Mouse (Mus musculus): ENCODE data around the gene Dlgap4. TPM values are rescaled to one million over a fixed set of nuclear protein-coding genes. Genes with fewer than 3 reads are reported as not detected.
A peak's percentile ranks its signal among the peaks of the same experiment; 100 is the strongest.

Dlgap4 gene
- total and polyA plus RNA-seq, 3 experiments = 10.4 to 39.6 TPM; not detected in 1

GRCm38 (mm10) chr2:156720675-156721553 is 107.4 kb downstream of the Dlgap4 start:
- H3K4me3 ChIP-seq (ENCODE audit: control insufficient read depth in 1 of 2, insufficient read depth in 1 of 2, low read depth in 2 of 2, low read length in 2 of 2) = peak overlapping the region; percentile 94 to 98
- peaks cover 9% of the 10 kb centered on the region for H3K79me2 ChIP-seq (ENCODE audit: control insufficient read depth, insufficient read depth, low read length, poor library complexity)
- peak overlapping the region; percentile 69 for H3K27ac ChIP-seq (ENCODE audit: control insufficient read depth, low read depth, low read length)
- peaks cover 6 to 22% of the 10 kb centered on the region in 2 experiments for H3K4me1 ChIP-seq (ENCODE audit: control insufficient read depth in 1 of 2, insufficient read depth in 2 of 2, low read length in 2 of 2)
- peak overlapping the region; percentile 96 for H3K9ac ChIP-seq (ENCODE audit: control insufficient read depth, low read depth, low read length, poor library complexity, severe bottlenecking)
- no peaks in the 10 kb centered on the region for H3K27me3 ChIP-seq (ENCODE audit: control insufficient read depth in 1 of 2, insufficient read depth in 2 of 2, low read length in 2 of 2)
- DNase-seq (ENCODE audit: low read depth, low spot score) = peak; percentile 94
- no peaks in the 10 kb centered on the region for H3K9me3 ChIP-seq (replicated peaks; ENCODE audit: insufficient read depth, low read length)
- H3K36me3 ChIP-seq (ENCODE audit: control insufficient read depth in 1 of 2, insufficient read depth in 2 of 2, low read length in 2 of 2) = peaks cover 0 to 8% of the 10 kb centered on the region in 2 experiments; a peak in 2 of 4 replicates
- TF ChIP-seq USF2 (IDR thresholded peaks at IDR 0.05; ENCODE audit: borderline replicate concordance in 1 of 2, insufficient read depth in 1 of 2, low read depth in 1 of 2, low read length in 2 of 2) (no peak), E2F4 (IDR thresholded peaks at IDR 0.05; ENCODE audit: borderline replicate concordance, low read depth, low read length) (peak; percentile 43; the same call in 1 of the 2 replicates), POLR2AphosphoS5 (IDR thresholded peaks at IDR 0.05; ENCODE audit: borderline replicate concordance, low read depth, low read length) (no peak; the same call in 1 of the 2 replicates), JUND (IDR thresholded peaks at IDR 0.05; ENCODE audit: low read depth, low read length) (no peak), NELFE (IDR thresholded peaks at IDR 0.05; ENCODE audit: low read depth, low read length) (peak; percentile 72), MYB (IDR thresholded peaks at IDR 0.05; ENCODE audit: low read depth, low read length) (no peak), ELF1 (IDR thresholded peaks at IDR 0.05; ENCODE audit: low read depth, low read length) (no peak), CHD1 (IDR thresholded peaks at IDR 0.05; ENCODE audit: low read depth, low read length) (no peak), MXI1 (IDR thresholded peaks at IDR 0.05; ENCODE audit: low read depth, low read length) (peak; percentile 83), MEF2A (IDR thresholded peaks at IDR 0.05; ENCODE audit: extremely low read depth, insufficient replicate concordance, low read depth, low read length, poor library complexity, severe bottlenecking) (no peak), BHLHE40 (IDR thresholded peaks at IDR 0.05; ENCODE audit: borderline replicate concordance, low read depth, low read length) (no peak), EP300 (IDR thresholded peaks at IDR 0.05; ENCODE audit: low read depth in 1 of 2, low read length in 2 of 2) (no peak), ZMIZ1 (IDR thresholded peaks at IDR 0.05; ENCODE audit: low read depth, low read length) (peak; percentile 31; the same call in 1 of the 2 replicates), ZNF384 (IDR thresholded peaks at IDR 0.05; ENCODE audit: low read depth, low read length) (no peak), MAX (IDR thresholded peaks at IDR 0.05; ENCODE audit: low read length) (peak; percentile 59; the same call in 1 of the 2 replicates), MAZ (IDR thresholded peaks at IDR 0.05; ENCODE audit: low read depth, low read length) (0 out of 2 replicates have a peak, but pooled peaks have one; percentile 50), TBP (IDR thresholded peaks at IDR 0.05; ENCODE audit: low read depth, low read length) (no peak), CHD2 (IDR thresholded peaks at IDR 0.05; ENCODE audit: low read length) (no peak), RCOR1 (IDR thresholded peaks at IDR 0.05; ENCODE audit: low read depth, low read length) (no peak), CTCF (IDR thresholded peaks at IDR 0.05 in 2 of 3, conservative IDR thresholded peaks at IDR 0.05 in 1 of 3; ENCODE audit: control insufficient read depth in 1 of 3, insufficient read depth in 1 of 3, low read depth in 2 of 3, low read length in 3 of 3, poor library complexity in 1 of 3, severe bottlenecking in 1 of 3) (peak in 2 of 3 experiments; percentile 73 to 84; a peak in 5 of 6 replicates), GATA1 (IDR thresholded peaks at IDR 0.05; ENCODE audit: low read depth, low read length) (no peak), MAFK (IDR thresholded peaks at IDR 0.05; ENCODE audit: borderline replicate concordance, low read depth, low read length) (no peak), POLR2AphosphoS2 (IDR thresholded peaks at IDR 0.05; ENCODE audit: low read length) (peak; percentile 66; the same call in 1 of the 2 replicates), NRF1 (IDR thresholded peaks at IDR 0.05; ENCODE audit: insufficient read depth, low read depth, low read length, poor library complexity, severe bottlenecking) (peak; percentile 91), MYC (IDR thresholded peaks at IDR 0.05; ENCODE audit: low read depth, low read length) (peak; percentile 41; the same call in 1 of the 2 replicates), ETS1 (IDR thresholded peaks at IDR 0.05; ENCODE audit: low read depth, low read length) (no peak), TAL1 (IDR thresholded peaks at IDR 0.05; ENCODE audit: low read length) (no peak), SIN3A (IDR thresholded peaks at IDR 0.05; ENCODE audit: low read length) (peak; percentile 89), POLR2A (IDR thresholded peaks at IDR 0.05; ENCODE audit: control insufficient read depth in 1 of 2, insufficient read depth in 1 of 2, low read depth in 1 of 2, low read length in 2 of 2, poor library complexity in 1 of 2) (peak; percentile 72 to 89), HCFC1 (IDR thresholded peaks at IDR 0.05; ENCODE audit: low read depth, low read length) (peak; percentile 39; the same call in 1 of the 2 replicates), ZC3H11A (IDR thresholded peaks at IDR 0.05; ENCODE audit: low read depth, low read length) (no peak), UBTF (IDR thresholded peaks at IDR 0.05; ENCODE audit: borderline replicate concordance, insufficient read depth, low read depth, low read length) (no peak), TCF12 (IDR thresholded peaks at IDR 0.05; ENCODE audit: low read depth, low read length) (0 out of 2 replicates have a peak, but pooled peaks have one; percentile 31), KAT2A (conservative IDR thresholded peaks at IDR 0.05; ENCODE audit: low read depth, low read length) (no peak), USF1 (IDR thresholded peaks at IDR 0.05; ENCODE audit: low read depth, low read length) (no peak)
